Mouse (Mus musculus): ENCODE data around the gene Gm47996. TPM values are rescaled to one million over a fixed set of nuclear protein-coding genes. Genes with fewer than 3 reads are reported as not detected.

Gene Gm47996
- polyA plus RNA-seq, 1 experiment from 2014 or later, result not detected

- ATAC-seq (ENCODE audit: low read depth), result no peak
- H3K27ac ChIP-seq (ENCODE audit: low read depth, low read length), result no peak overlapping the region
Measured at GRCm38 (mm10) chr1:151251194-151252010, 41.5 kb downstream of the Gm47996 start.

GRCm38 (mm10) chr1:151255422-151255821 lies 45.5 kb downstream of the Gm47996 start:
- Histone ChIP-seq H3K27me3 (ENCODE audit: control insufficient read depth, insufficient read depth, low read length) (no peaks in the 10 kb centered on the region), H3K4me1 (ENCODE audit: control insufficient read depth, insufficient read depth, low read length) (no peaks in the 10 kb centered on the region), H3K4me3 (ENCODE audit: low read depth, low read length) (no peak overlapping the region), H3K27ac (ENCODE audit: low read depth, low read length) (no peak overlapping the region), H3K4me2 (ENCODE audit: low read depth, low read length) (no peak overlapping the region), H3K9me3 (ENCODE audit: control insufficient read depth, low read length) (no peaks in the 10 kb centered on the region), H3K9ac (replicated peaks; ENCODE audit: low read depth, low read length) (no peak overlapping the region), H3K36me3 (ENCODE audit: control insufficient read depth, insufficient read depth, low read length) (no peaks in the 10 kb centered on the region)
- 92% methylated on average over 5 of the region's 5 CpGs for WGBS
- no peak for ATAC-seq (ENCODE audit: low read depth)

More at GRCm38 (mm10) chr1:151251194-151252010, 41.5 kb downstream of the Gm47996 start:
- no peaks in the 10 kb centered on the region for H3K27me3 ChIP-seq (ENCODE audit: control insufficient read depth, insufficient read depth, low read length)
- H3K4me1 ChIP-seq (ENCODE audit: control insufficient read depth, insufficient read depth, low read length), result no peaks in the 10 kb centered on the region
- H3K9ac ChIP-seq (replicated peaks; ENCODE audit: low read depth, low read length), result no peak overlapping the region
- no peak overlapping the region for H3K4me3 ChIP-seq (ENCODE audit: low read depth, low read length)
- H3K36me3 ChIP-seq (ENCODE audit: control insufficient read depth, insufficient read depth, low read length), result no peaks in the 10 kb centered on the region
- no peaks in the 10 kb centered on the region for H3K9me3 ChIP-seq (ENCODE audit: control insufficient read depth, low read length)
- no peak overlapping the region for H3K4me2 ChIP-seq (ENCODE audit: low read depth, low read length)
- WGBS, result 77% methylated on average over 14 of the region's 14 CpGs

GRCm38 (mm10) chr1:151258090-151258954 lies 48.4 kb downstream of the Gm47996 start:
- Histone ChIP-seq H3K27ac (ENCODE audit: low read depth, low read length) (no peak overlapping the region), H3K9ac (replicated peaks; ENCODE audit: low read depth, low read length) (no peak overlapping the region), H3K27me3 (ENCODE audit: control insufficient read depth, insufficient read depth, low read length) (no peaks in the 10 kb centered on the region), H3K4me1 (ENCODE audit: control insufficient read depth, insufficient read depth, low read length) (no peaks in the 10 kb centered on the region), H3K9me3 (ENCODE audit: control insufficient read depth, low read length) (no peaks in the 10 kb centered on the region), H3K36me3 (ENCODE audit: control insufficient read depth, insufficient read depth, low read length) (no peaks in the 10 kb centered on the region), H3K4me2 (ENCODE audit: low read depth, low read length) (no peak overlapping the region), H3K4me3 (ENCODE audit: low read depth, low read length) (no peak overlapping the region)
- WGBS, result 69% methylated on average over 14 of the region's 14 CpGs
- ATAC-seq (ENCODE audit: low read depth), result no peak

DNA sequence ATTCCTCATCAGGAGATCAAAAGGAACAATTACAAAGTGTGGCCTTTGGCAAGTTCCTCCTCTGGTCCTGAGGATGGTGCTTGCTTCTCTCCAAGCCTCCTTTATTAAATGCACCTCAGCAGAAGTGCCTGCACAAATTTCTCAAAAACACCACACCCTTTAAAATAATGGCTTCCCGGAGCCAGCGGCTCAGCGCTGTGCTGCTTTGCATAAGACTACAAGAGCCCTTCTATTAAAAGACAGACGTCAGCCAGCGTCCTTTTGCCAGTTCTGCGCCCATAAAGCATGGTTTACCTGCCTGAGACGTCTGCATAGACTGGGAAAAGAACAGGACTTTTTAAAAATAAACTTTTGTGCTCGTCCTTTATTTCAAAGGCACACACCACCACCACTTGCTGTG lies 49.1 kb downstream of the Gm47996 start:
- no peaks in the 10 kb centered on the region for H3K9me3 ChIP-seq (ENCODE audit: control insufficient read depth, low read length)
- 45% methylated on average over 8 of the region's 8 CpGs for WGBS
- H3K4me3 ChIP-seq (ENCODE audit: low read depth, low read length), result no peak overlapping the region
- no peak overlapping the region for H3K9ac ChIP-seq (replicated peaks; ENCODE audit: low read depth, low read length)
- H3K4me1 ChIP-seq (ENCODE audit: control insufficient read depth, insufficient read depth, low read length), result no peaks in the 10 kb centered on the region
- no peaks in the 10 kb centered on the region for H3K36me3 ChIP-seq (ENCODE audit: control insufficient read depth, insufficient read depth, low read length)
- ATAC-seq (ENCODE audit: low read depth), result no peak
- no peak overlapping the region for H3K4me2 ChIP-seq (ENCODE audit: low read depth, low read length)
- no peaks in the 10 kb centered on the region for H3K27me3 ChIP-seq (ENCODE audit: control insufficient read depth, insufficient read depth, low read length)
- no peak overlapping the region for H3K27ac ChIP-seq (ENCODE audit: low read depth, low read length)

Other genes starting within 250 kb of the Gm47996 start
- gene Hmcn1, start 216.7 kb upstream of the Gm47996 start, polyA plus RNA-seq (2014; fragmentation: Nextera tagmentation; extraction: Ambion mirVana), result 1.6 and 3.4 TPM in 2 replicates
- gene Gm47985, start 27.6 kb upstream of the Gm47996 start, polyA plus RNA-seq (2014; fragmentation: Nextera tagmentation; extraction: Ambion mirVana), result not detected in 2 replicates
- not detected in 2 replicates for gene Gm8947, start 17.8 kb upstream of the Gm47996 start, polyA plus RNA-seq (2014; fragmentation: Nextera tagmentation; extraction: Ambion mirVana)
- gene Gm47995, start 11.7 kb upstream of the Gm47996 start, polyA plus RNA-seq (2014; fragmentation: Nextera tagmentation; extraction: Ambion mirVana), result not detected in 2 replicates
- not detected in 2 replicates for gene 3110040M04Rik, start 6.0 kb upstream of the Gm47996 start, polyA plus RNA-seq (2014; fragmentation: Nextera tagmentation; extraction: Ambion mirVana)
- gene Ivns1abp, start 134.3 kb downstream of the Gm47996 start, polyA plus RNA-seq (2014; fragmentation: Nextera tagmentation; extraction: Ambion mirVana), result 220 and 279 TPM in 2 replicates
- gene Swt1, start 218.3 kb downstream of the Gm47996 start, polyA plus RNA-seq (2014; fragmentation: Nextera tagmentation; extraction: Ambion mirVana), result 15.2 and 19.9 TPM in 2 replicates
- gene Trmt1l, start 218.4 kb downstream of the Gm47996 start, polyA plus RNA-seq (2014; fragmentation: Nextera tagmentation; extraction: Ambion mirVana), result 42.3 and 48.9 TPM in 2 replicates

Data from neural tube, embryonic 14.5 days (tissue).